8 mouse cellular contexts compared by ENCODE assay signal in the genomic region with DNA sequence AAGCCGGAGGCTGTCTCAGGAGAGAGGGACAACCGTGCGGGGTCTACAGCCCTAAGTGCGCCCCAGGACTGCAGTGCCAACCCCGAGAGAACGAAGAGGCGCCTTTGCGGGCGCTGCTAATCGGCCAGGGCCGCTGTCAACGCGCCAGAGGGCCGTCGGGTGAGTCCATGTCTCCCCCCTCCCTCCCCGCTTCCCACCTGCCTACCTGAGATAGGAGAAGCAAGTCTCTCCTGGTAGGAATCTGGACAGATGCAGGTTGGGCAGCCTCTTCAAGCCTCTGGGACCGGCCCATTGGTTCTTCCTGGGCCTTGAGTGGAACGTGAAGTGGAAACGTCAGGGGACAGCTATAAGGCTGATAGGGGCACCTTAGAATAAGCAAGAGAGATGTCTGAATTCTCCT. TPM values are rescaled to one million over a fixed set of nuclear protein-coding genes. Genes with fewer than 3 reads are reported as not detected.
DNase-seq lines count a peak whose midpoint lies in the region; ATAC-seq and TF ChIP-seq lines count a peak whose summit lies in the region.

No protein-coding gene starts in this region.

- H3K9ac ChIP-seq in neural tube, embryonic 11.5 days (ENCODE audit: low read length): peak overlapping the region; percentile 29; the same call in 1 of the 2 replicates
- 0 out of 2 replicates have a peak overlapping the region, but pooled peaks have one; percentile 15 for H3K9ac ChIP-seq in liver, embryonic 13.5 days
- H3K9ac ChIP-seq in stomach, postnatal 0 days (ENCODE audit: low read length): 0 out of 2 replicates have a peak overlapping the region, but pooled peaks have one; percentile 18

- no peaks in the 10 kb centered on the region for H3K9me3 ChIP-seq in neural tube, embryonic 11.5 days (ENCODE audit: control insufficient read depth, low read length)
- H3K9me3 ChIP-seq in liver, embryonic 13.5 days (replicated peaks): no peaks in the 10 kb centered on the region
- H3K9me3 ChIP-seq in stomach, postnatal 0 days (ENCODE audit: control insufficient read depth, low read length): no peaks in the 10 kb centered on the region

- H3K4me1 ChIP-seq in neural tube, embryonic 11.5 days (ENCODE audit: control insufficient read depth, insufficient read depth, low read length): peaks cover 5% of the 10 kb centered on the region; the same call in 1 of the 2 replicates
- H3K4me1 ChIP-seq in liver, embryonic 13.5 days (replicated peaks): peaks cover 46% of the 10 kb centered on the region
- H3K4me1 ChIP-seq in stomach, postnatal 0 days (replicated peaks; ENCODE audit: control insufficient read depth, insufficient read depth): peaks cover 4% of the 10 kb centered on the region; the same call in 1 of the 2 replicates

- no peak for DNase-seq in frontal cortex, adult 2 months (ENCODE audit: extremely low spot score in 1 of 2, low spot score in 1 of 2)
- DNase-seq in neural tube, embryonic 11.5 days (ENCODE audit: low spot score): no peak
- no peak for DNase-seq in neural tube, embryonic 10.5 days (ENCODE audit: extremely low spot score, low spot score)
- DNase-seq in liver, embryonic 13.5 days: no peak
- DNase-seq in stomach, postnatal 0 days (ENCODE audit: low spot score): no peak
- DNase-seq in layer of hippocampus, postnatal 10 days (ENCODE audit: low spot score in 2 of 2): no peak
- DNase-seq in left cerebral cortex, postnatal 14 days (ENCODE audit: low spot score in 2 of 2): no peak

- TF ChIP-seq EP300 in stomach, postnatal 0 days (optimal IDR thresholded peaks at IDR 0.05): no peak

- no peak for TF ChIP-seq CTCF in stomach, postnatal 0 days (IDR thresholded peaks at IDR 0.05; ENCODE audit: low read depth)

- H3K4me2 ChIP-seq in neural tube, embryonic 11.5 days (ENCODE audit: low read depth): peak overlapping the region; percentile 14; the same call in 1 of the 2 replicates
- peak overlapping the region; percentile 47 for H3K4me2 ChIP-seq in liver, embryonic 13.5 days
- H3K4me2 ChIP-seq in stomach, postnatal 0 days (replicated peaks; ENCODE audit: low read depth): peak overlapping the region; percentile 34

- H3K4me3 ChIP-seq in neural tube, embryonic 11.5 days (ENCODE audit: low read depth, low read length): 0 out of 2 replicates have a peak overlapping the region, but pooled peaks have one; percentile 10
- H3K4me3 ChIP-seq in liver, embryonic 13.5 days (replicated peaks): peak overlapping the region; percentile 29
- peak overlapping the region; percentile 19 for H3K4me3 ChIP-seq in stomach, postnatal 0 days (ENCODE audit: low read depth, low read length)

- no peaks in the 10 kb centered on the region for H3K36me3 ChIP-seq in neural tube, embryonic 11.5 days (ENCODE audit: control insufficient read depth, insufficient read depth, low read length)
- no peaks in the 10 kb centered on the region for H3K36me3 ChIP-seq in liver, embryonic 13.5 days
- no peaks in the 10 kb centered on the region for H3K36me3 ChIP-seq in stomach, postnatal 0 days (ENCODE audit: control insufficient read depth, insufficient read depth, low read length)

- H3K27me3 ChIP-seq in neural tube, embryonic 11.5 days (ENCODE audit: control insufficient read depth, insufficient read depth, low read length): peaks cover 30% of the 10 kb centered on the region
- H3K27me3 ChIP-seq in liver, embryonic 13.5 days: peaks cover 51% of the 10 kb centered on the region
- no peaks in the 10 kb centered on the region for H3K27me3 ChIP-seq in stomach, postnatal 0 days (ENCODE audit: control insufficient read depth, insufficient read depth, low read length)

- ATAC-seq in frontal cortex, adult (ENCODE audit: low TSS enrichment): 0 out of 2 replicates have a peak, but pooled peaks have one; percentile 3
- no peak for ATAC-seq in neural tube, embryonic 11.5 days (ENCODE audit: insufficient read depth, low FRiP score, low TSS enrichment)
- ATAC-seq in liver, embryonic 13.5 days (ENCODE audit: low read depth): no peak
- ATAC-seq in stomach, postnatal 0 days (ENCODE audit: low FRiP score, low TSS enrichment): no peak

- no peak overlapping the region for H3K27ac ChIP-seq in neural tube, embryonic 11.5 days (ENCODE audit: low read depth, low read length)
- no peak overlapping the region for H3K27ac ChIP-seq in liver, embryonic 13.5 days
- H3K27ac ChIP-seq in stomach, postnatal 0 days (replicated peaks): peak overlapping the region; percentile 8; the same call in 1 of the 2 replicates

- intact Hi-C loops in left cerebral cortex, postnatal 14 days (cut with DNase I): loop anchor here (5.0 kb wide), 1 partner anchor 37 kb away; no protein-coding TSS in a partner anchor

- 12% methylated on average over 19 of the region's 19 CpGs for WGBS in neural tube, embryonic 11.5 days
- WGBS in liver, embryonic 13.5 days (ENCODE audit: insufficient replicate concordance): 16% methylated on average over 19 of the region's 19 CpGs
- 25% methylated on average over 18 of the region's 19 CpGs for WGBS in stomach, postnatal 0 days

RNA-seq across cellular contexts. Expression of a gene that starts 0.6 kb away (rescaled TPM):
- polyA plus RNA-seq in frontal cortex, adult 2 months (2012; rRNA removed): 46.3 and 51.8 TPM in 2 replicates
- 0.22 and 0.34 TPM in 2 replicates for polyA plus RNA-seq in neural tube, embryonic 11.5 days (2014; fragmentation: Nextera tagmentation; extraction: Ambion mirVana)
- 1.1 and 1.2 TPM in 2 replicates for polyA plus RNA-seq in liver, embryonic 13.5 days (2015; fragmentation: Nextera tagmentation; extraction: Ambion mirVana)
- 30.6 and 39.5 TPM in 2 replicates for polyA plus RNA-seq in stomach, postnatal 0 days (2015; fragmentation: Nextera tagmentation; extraction: Ambion mirVana)
- 1 to 10 TPM; 2.3 to 3.1 TPM for total RNA-seq in layer of hippocampus, postnatal 10 days (2021)
- total RNA-seq in left cerebral cortex, postnatal 14 days (2021): 10 to 100 TPM; 11.9 to 13.5 TPM

RNA-seq across cellular contexts. Expression of a gene that starts 5.6 kb away (rescaled TPM):
- polyA plus RNA-seq in frontal cortex, adult 2 months (2012; rRNA removed): 0.16 and 0.25 TPM in 2 replicates
- 0.13 and 0.22 TPM in 2 replicates for polyA plus RNA-seq in neural tube, embryonic 11.5 days (2014; fragmentation: Nextera tagmentation; extraction: Ambion mirVana)
- polyA plus RNA-seq in liver, embryonic 13.5 days (2015; fragmentation: Nextera tagmentation; extraction: Ambion mirVana): 31.0 and 31.3 TPM in 2 replicates
- polyA plus RNA-seq in stomach, postnatal 0 days (2015; fragmentation: Nextera tagmentation; extraction: Ambion mirVana): 5.9 and 6.0 TPM in 2 replicates
- total RNA-seq in layer of hippocampus, postnatal 10 days (2021): not detected
- not detected for total RNA-seq in left cerebral cortex, postnatal 14 days (2021)

RNA-seq across cellular contexts. Expression of a gene that starts 8.7 kb away (rescaled TPM):
- polyA plus RNA-seq in frontal cortex, adult 2 months (2012; rRNA removed): 127 and 136 TPM in 2 replicates
- polyA plus RNA-seq in neural tube, embryonic 11.5 days (2014; fragmentation: Nextera tagmentation; extraction: Ambion mirVana): 15.5 and 17.0 TPM in 2 replicates
- 13.1 and 13.7 TPM in 2 replicates for polyA plus RNA-seq in liver, embryonic 13.5 days (2015; fragmentation: Nextera tagmentation; extraction: Ambion mirVana)
- 28.5 and 29.0 TPM in 2 replicates for polyA plus RNA-seq in stomach, postnatal 0 days (2015; fragmentation: Nextera tagmentation; extraction: Ambion mirVana)
- total RNA-seq in layer of hippocampus, postnatal 10 days (2021): 100 to 1,000 TPM; 148 to 163 TPM
- 100 to 1,000 TPM; 143 to 152 TPM for total RNA-seq in left cerebral cortex, postnatal 14 days (2021)

RNA-seq across cellular contexts. Expression of a gene that starts 44.5 kb away (rescaled TPM):
- 28.0 and 29.5 TPM in 2 replicates for polyA plus RNA-seq in frontal cortex, adult 2 months (2012; rRNA removed)
- 11.4 and 13.2 TPM in 2 replicates for polyA plus RNA-seq in neural tube, embryonic 11.5 days (2014; fragmentation: Nextera tagmentation; extraction: Ambion mirVana)
- polyA plus RNA-seq in liver, embryonic 13.5 days (2015; fragmentation: Nextera tagmentation; extraction: Ambion mirVana): 4.4 and 5.0 TPM in 2 replicates
- polyA plus RNA-seq in stomach, postnatal 0 days (2015; fragmentation: Nextera tagmentation; extraction: Ambion mirVana): 11.9 and 15.5 TPM in 2 replicates
- 10 to 100 TPM; 13.4 to 16.8 TPM for total RNA-seq in layer of hippocampus, postnatal 10 days (2021)
- 10 to 100 TPM; 14.4 to 18.5 TPM for total RNA-seq in left cerebral cortex, postnatal 14 days (2021)

RNA-seq across cellular contexts. Expression of a gene that starts 58.3 kb away (rescaled TPM):
- 52.4 and 62.1 TPM in 2 replicates for polyA plus RNA-seq in frontal cortex, adult 2 months (2012; rRNA removed)
- 65.4 and 66.9 TPM in 2 replicates for polyA plus RNA-seq in neural tube, embryonic 11.5 days (2014; fragmentation: Nextera tagmentation; extraction: Ambion mirVana)
- polyA plus RNA-seq in liver, embryonic 13.5 days (2015; fragmentation: Nextera tagmentation; extraction: Ambion mirVana): 14.8 and 21.8 TPM in 2 replicates
- 19.9 and 20.2 TPM in 2 replicates for polyA plus RNA-seq in stomach, postnatal 0 days (2015; fragmentation: Nextera tagmentation; extraction: Ambion mirVana)
- 10 to 100 TPM; 64.4 to 68.3 TPM for total RNA-seq in layer of hippocampus, postnatal 10 days (2021)
- 10 to 100 TPM; 55.2 to 61.6 TPM for total RNA-seq in left cerebral cortex, postnatal 14 days (2021)

Comparison
In these comparisons a context has a peak if more than half of its experiments do, and no peak if none do; other contexts are left out.
1. RNA of a gene that starts 0.6 kb away (polyA plus RNA-seq): 46.3 to 51.8 TPM in frontal cortex, adult 2 months and 30.6 to 39.5 TPM in stomach, postnatal 0 days; 1.1 to 1.2 TPM in liver, embryonic 13.5 days and 0.22 to 0.34 TPM in neural tube, embryonic 11.5 days; every median in the first group is over 10 times any median in the second.
2. Peak in every context shown above with its lines, with median percentiles within 50 percentile points of each other: H3K4me2 ChIP-seq, H3K4me3 ChIP-seq and H3K9ac ChIP-seq.